Mouse (Mus musculus) heart, postnatal 0 days (tissue): ENCODE measurements at regions not wholly inside any gene's neighbourhood (a gene's known extent, or its start where the extent isn't known, plus 50 kb on each side); places are given as distances from the start of the nearest gene placed in this dataset.

Experiments used
- CTCF ChIP-seq: IDR thresholded peaks from 2 replicates; pipeline ENCODE4 v1.5.1; 2016; ENCODE audit warnings: antibody characterized with exemption, control low read depth, low read depth
- EP300 ChIP-seq: IDR thresholded peaks from 2 replicates; pipeline ENCODE4 v1.6.1; 2016; ENCODE audit warnings: antibody characterized with exemption, low read depth

DNA sequence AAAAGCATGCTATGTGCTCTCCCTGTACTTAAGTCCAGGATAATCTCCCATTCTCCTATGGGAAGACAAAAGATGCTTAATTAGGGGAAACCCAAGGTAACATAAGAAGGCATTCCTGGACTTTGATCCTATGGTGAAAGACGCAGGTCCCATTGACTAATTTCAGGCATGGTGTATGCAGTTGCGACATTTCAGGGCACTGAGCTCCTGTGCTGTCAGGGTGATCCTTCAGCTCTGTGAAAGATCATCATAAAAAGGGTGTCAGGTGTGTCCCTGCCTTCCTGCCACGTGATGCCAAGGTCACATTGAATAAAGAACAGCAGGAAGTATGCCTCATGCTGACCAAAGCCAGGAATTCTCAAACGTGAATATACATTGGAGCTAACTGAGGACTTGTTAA, 100.2 kb upstream of the Gm26657 start:
- TF ChIP-seq CTCF (no peak), EP300 (no peak)
